Comparison of ENCODE assay signal across 9 mouse cellular contexts in genomic region chr13:69933551-69933845, GRCm38 (mm10).
DNase-seq lines count a peak whose midpoint lies in the region; ATAC-seq and TF ChIP-seq lines count a peak whose summit lies in the region.
"Had no signal": no experiment of that assay in that cellular context is flagged by ENCODE, and none has a peak within 500 bp of the region (broad histone marks: within the 10 kb centered on the region; RNA-seq: fewer than 3 reads in every experiment).

No protein-coding gene starts in this region.

- 5% methylated on average over 6 of the region's 6 CpGs for WGBS in cerebellum, adult 2 months
- 9% methylated on average over 6 of the region's 6 CpGs for WGBS in forebrain, embryonic 14.5 days
- 17% methylated on average over 6 of the region's 6 CpGs for WGBS in neural tube, embryonic 13.5 days
- WGBS in liver, embryonic 11.5 days = 73% methylated on average over 6 of the region's 6 CpGs

- no peaks in the 10 kb centered on the region for H3K36me3 ChIP-seq in forebrain, embryonic 14.5 days (ENCODE audit: control insufficient read depth, insufficient read depth, low read length)
- no peaks in the 10 kb centered on the region for H3K36me3 ChIP-seq in neural tube, embryonic 13.5 days
- H3K36me3 ChIP-seq in liver, embryonic 11.5 days (ENCODE audit: control insufficient read depth, insufficient read depth, low read length) = no peaks in the 10 kb centered on the region

- H3K27ac ChIP-seq in cerebellum, adult 2 months (ENCODE audit: insufficient read depth, low read length) = no peak overlapping the region
- peak overlapping the region; percentile 81 for H3K27ac ChIP-seq in forebrain, embryonic 14.5 days (ENCODE audit: low read depth, low read length)
- H3K27ac ChIP-seq in neural tube, embryonic 13.5 days (replicated peaks) = peak overlapping the region; percentile 84
- H3K27ac ChIP-seq in liver, embryonic 11.5 days (ENCODE audit: low read depth, low read length) = no peak overlapping the region

- H3K4me1 ChIP-seq in cerebellum, adult 2 months (ENCODE audit: control insufficient read depth, insufficient read depth, low read length) = no peaks in the 10 kb centered on the region
- H3K4me1 ChIP-seq in forebrain, embryonic 14.5 days (ENCODE audit: control insufficient read depth, insufficient read depth, low read length) = peaks cover 18% of the 10 kb centered on the region
- peaks cover 25% of the 10 kb centered on the region for H3K4me1 ChIP-seq in neural tube, embryonic 13.5 days (replicated peaks)
- no peaks in the 10 kb centered on the region for H3K4me1 ChIP-seq in liver, embryonic 11.5 days (replicated peaks; ENCODE audit: control insufficient read depth, insufficient read depth, low read length)

- H3K4me2 ChIP-seq in forebrain, embryonic 14.5 days (ENCODE audit: low read length) = peak overlapping the region; percentile 37
- peak overlapping the region; percentile 43 for H3K4me2 ChIP-seq in neural tube, embryonic 13.5 days
- H3K4me2 ChIP-seq in liver, embryonic 11.5 days = no peak overlapping the region

- no peak for TF ChIP-seq CTCF in cerebellum, adult 2 months (IDR thresholded peaks at IDR 0.05; ENCODE audit: borderline replicate concordance, insufficient read depth, low read depth, low read length)

- peak; percentile 57 to 73 for DNase-seq in cerebellum, adult 2 months
- peak; percentile 96 for DNase-seq in forebrain, embryonic 14.5 days (ENCODE audit: low spot score)
- peak; percentile 43 to 74 for DNase-seq in layer of hippocampus, postnatal 25 days (ENCODE audit: extremely low spot score in 1 of 2, low spot score in 1 of 2)
- DNase-seq in liver, embryonic 11.5 days (ENCODE audit: low spot score) = no peak
- DNase-seq in ovary, postnatal 14 days (ENCODE audit: low spot score) = no peak
- no peak for DNase-seq in c-Kit-positive CD71-positive TER-119-positive erythroid progenitor cells, embryonic 14.5 days (ENCODE audit: low spot score)

- H3K27me3 ChIP-seq in cerebellum, adult 2 months (ENCODE audit: control insufficient read depth, insufficient read depth, low read length) = no peaks in the 10 kb centered on the region
- no peaks in the 10 kb centered on the region for H3K27me3 ChIP-seq in forebrain, embryonic 14.5 days (replicated peaks; ENCODE audit: control insufficient read depth, insufficient read depth, low read length)
- H3K27me3 ChIP-seq in neural tube, embryonic 13.5 days = peaks cover 5% of the 10 kb centered on the region; the same call in 1 of the 2 replicates
- no peaks in the 10 kb centered on the region for H3K27me3 ChIP-seq in liver, embryonic 11.5 days (replicated peaks; ENCODE audit: control insufficient read depth, insufficient read depth, low read length)

- H3K4me3 ChIP-seq in cerebellum, adult 2 months (replicated peaks; ENCODE audit: insufficient read depth, low read depth, low read length) = peak overlapping the region; percentile 29
- H3K4me3 ChIP-seq in forebrain, embryonic 14.5 days (ENCODE audit: low read depth, low read length) = no peak overlapping the region
- H3K4me3 ChIP-seq in neural tube, embryonic 13.5 days = peak overlapping the region; percentile 8; the same call in 1 of the 2 replicates
- H3K4me3 ChIP-seq in liver, embryonic 11.5 days (ENCODE audit: low read depth, low read length) = no peak overlapping the region
- H3K4me3 ChIP-seq: myocyte had no signal

- H3K9ac ChIP-seq in forebrain, embryonic 14.5 days (ENCODE audit: low read length) = peak overlapping the region; percentile 36; the same call in 1 of the 2 replicates
- peak overlapping the region; percentile 9; the same call in 1 of the 2 replicates for H3K9ac ChIP-seq in neural tube, embryonic 13.5 days
- H3K9ac ChIP-seq in liver, embryonic 11.5 days (ENCODE audit: low read depth, low read length) = no peak overlapping the region

- no peak for TF ChIP-seq POLR2A in cerebellum, adult 2 months (IDR thresholded peaks at IDR 0.05; ENCODE audit: borderline replicate concordance, insufficient read depth, low read length)

- peak; percentile 96 for ATAC-seq in forebrain, embryonic 14.5 days
- peak; percentile 95 for ATAC-seq in neural tube, embryonic 13.5 days (ENCODE audit: low read depth)
- ATAC-seq in liver, embryonic 11.5 days (replicated peaks; ENCODE audit: low FRiP score) = no peak
- ATAC-seq in inflammation-experienced regulatory T-cells, adult 6 months = no peak

- no peaks in the 10 kb centered on the region for H3K9me3 ChIP-seq in forebrain, embryonic 14.5 days (replicated peaks; ENCODE audit: control insufficient read depth, low read length)
- no peaks in the 10 kb centered on the region for H3K9me3 ChIP-seq in neural tube, embryonic 13.5 days
- H3K9me3 ChIP-seq in liver, embryonic 11.5 days (ENCODE audit: control insufficient read depth, low read length) = no peaks in the 10 kb centered on the region

Comparison
In these comparisons a context has a peak if more than half of its experiments do, and no peak if none do; other contexts are left out.
1. DNase-seq: peak in cerebellum, adult 2 months (2 of 2), forebrain, embryonic 14.5 days (single experiment) and layer of hippocampus, postnatal 25 days (2 of 2); none in liver, embryonic 11.5 days (single experiment), ovary, postnatal 14 days (single experiment) and c-Kit-positive CD71-positive TER-119-positive erythroid progenitor cells, embryonic 14.5 days (single experiment).
2. H3K27ac ChIP-seq: peak in forebrain, embryonic 14.5 days (single experiment) and neural tube, embryonic 13.5 days (single experiment); none in cerebellum, adult 2 months (single experiment) and liver, embryonic 11.5 days (single experiment).
3. H3K4me3 ChIP-seq: peak in cerebellum, adult 2 months (single experiment) and neural tube, embryonic 13.5 days (single experiment); none in forebrain, embryonic 14.5 days (single experiment) and liver, embryonic 11.5 days (single experiment).
4. ATAC-seq: peak in forebrain, embryonic 14.5 days (single experiment) and neural tube, embryonic 13.5 days (single experiment); none in liver, embryonic 11.5 days (single experiment) and inflammation-experienced regulatory T-cells, adult 6 months (single experiment).